Mouse (Mus musculus) Patski (cell line): ENCODE measurements around the gene Trim3. TPM values are rescaled to one million over a fixed set of nuclear protein-coding genes. Genes with fewer than 3 reads are reported as not detected.

Experiments used
- ATAC-seq: fragments of 100-300 bp; one replicate; pipeline ENCODE4 v1.8.0; 2021
- CTCF ChIA-PET: fragments of 350-600 bp; sonication (Branson Sonifier 250); formaldehyde crosslinking; loops from one replicate; lab custom pipeline; 2022; ENCODE audit warnings: inconsistent platforms; lab: Charles Lee
- POLR2A ChIA-PET: fragments of 350-600 bp; sonication (Branson Sonifier 250); formaldehyde crosslinking; loops from one replicate; lab custom pipeline; 2022; ENCODE audit warnings: antibody characterized with exemption, inconsistent platforms; lab: Charles Lee
- DNase-seq: peaks from one replicate; pipeline ENCODE4 v3.0.0-alpha.2; 2011; ENCODE audit warnings: low read depth, low spot score
- H3K27me3 ChIP-seq: fragments of 371-371 bp; one replicate; pipeline ENCODE4 v1.5.1; 2021
- CTCF ChIP-seq: fragments of 100-300 bp; IDR thresholded peaks from one replicate; pipeline ENCODE4 v1.5.1; 2021
- in situ Hi-C: fragments of 300-500 bp; cut with MboI; formaldehyde crosslinking; loops from 3 replicates; pipeline ENCODE4 v1.11.1; 2018; ENCODE audit warnings: low pct_unique_long_range_greater_than_20kb, mixed read lengths
- polyA plus RNA-seq: library from polyadenylated mRNA; unstranded; gene quantifications from one replicate; pipeline ENCODE4 v1.2.3, GENCODE M21; 2021

The Trim3 gene
- polyA plus RNA-seq, 1 experiment from 2014 or later, result 62.0 TPM

DNA sequence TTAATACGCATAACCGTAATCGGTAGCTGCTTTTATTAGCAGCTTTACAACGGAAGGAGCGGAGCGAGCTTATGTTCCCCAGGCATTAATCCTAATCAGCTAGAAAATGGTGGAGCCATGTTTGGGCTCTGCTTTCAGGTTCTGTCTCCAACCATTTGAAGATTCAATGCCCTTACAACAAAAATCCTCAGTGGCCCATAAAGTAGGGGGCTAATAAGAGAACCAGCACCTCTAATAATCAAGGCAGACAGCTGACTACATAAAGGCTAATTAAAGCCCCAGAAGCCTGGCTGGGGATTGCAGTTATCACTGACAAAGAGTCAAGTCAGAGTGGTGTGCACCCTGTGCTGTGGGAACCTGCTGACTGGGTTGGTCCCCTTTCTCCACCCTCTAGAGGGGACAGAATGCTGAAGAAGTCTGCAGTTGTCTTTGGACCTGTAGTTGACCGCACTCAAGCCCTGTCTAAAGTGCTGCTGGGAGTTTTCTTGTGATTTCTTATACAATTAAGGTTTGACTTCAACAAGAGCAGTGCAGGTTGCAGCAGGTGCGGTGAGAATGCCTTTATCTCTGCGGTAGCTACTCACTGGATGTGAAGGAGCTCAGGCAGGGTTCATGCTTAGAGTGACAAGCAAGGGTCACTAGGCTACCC is 1.0 kb upstream of the Trim3 start:
- ChIA-PET CTCF (interaction anchor here (0.9 kb wide), 1 partner anchor 16 kb away, joined by 3 read pairs; the partner anchor contains the start of gene Dnhd1), POLR2A (interaction anchor here (0.7 kb wide), 1 partner anchor 11 kb away, joined by 3 read pairs; no protein-coding TSS in a partner anchor)
- TF ChIP-seq CTCF, result no peak
- H3K27me3 ChIP-seq, result no peaks in the 10 kb centered on the region
- ATAC-seq (no peak), DNase-seq (no peak)
- in situ Hi-C loops, result loop anchor here (25.0 kb wide), 1 partner anchor 247 kb away; the partner anchor contains the start of gene Gm5901

DNA sequence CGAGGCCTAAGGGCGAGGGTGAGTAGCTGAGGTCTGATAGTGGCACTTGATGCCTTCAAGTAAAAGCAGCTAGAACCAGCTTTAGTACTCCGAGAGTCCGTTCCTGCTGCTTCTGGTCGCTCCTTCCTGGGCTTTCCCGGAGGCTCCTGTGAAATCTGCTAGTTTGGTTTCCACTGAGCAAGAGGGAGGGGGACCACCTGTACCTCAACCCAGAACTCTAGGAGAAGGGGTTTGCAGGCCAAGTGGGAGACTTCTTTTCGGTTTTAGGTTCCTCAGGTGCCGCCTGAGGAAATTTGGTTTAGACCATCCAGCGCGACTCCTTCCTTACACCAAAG is 397 bp upstream of the Trim3 start:
- TF ChIP-seq CTCF, result no peak
- ATAC-seq (no peak), DNase-seq (no peak)
- POLR2A ChIA-PET, result interaction anchor here (0.7 kb wide), 1 partner anchor 10 kb away, joined by 3 read pairs; no protein-coding TSS in a partner anchor
- no peaks in the 10 kb centered on the region for H3K27me3 ChIP-seq
- in situ Hi-C loops, result loop anchor here (25.0 kb wide), 1 partner anchor 246 kb away; the partner anchor contains the start of gene Gm5901
- CTCF ChIA-PET, result interaction anchor here (0.5 kb wide), 1 partner anchor 117 kb away, joined by 3 read pairs; no protein-coding TSS in a partner anchor

DNA sequence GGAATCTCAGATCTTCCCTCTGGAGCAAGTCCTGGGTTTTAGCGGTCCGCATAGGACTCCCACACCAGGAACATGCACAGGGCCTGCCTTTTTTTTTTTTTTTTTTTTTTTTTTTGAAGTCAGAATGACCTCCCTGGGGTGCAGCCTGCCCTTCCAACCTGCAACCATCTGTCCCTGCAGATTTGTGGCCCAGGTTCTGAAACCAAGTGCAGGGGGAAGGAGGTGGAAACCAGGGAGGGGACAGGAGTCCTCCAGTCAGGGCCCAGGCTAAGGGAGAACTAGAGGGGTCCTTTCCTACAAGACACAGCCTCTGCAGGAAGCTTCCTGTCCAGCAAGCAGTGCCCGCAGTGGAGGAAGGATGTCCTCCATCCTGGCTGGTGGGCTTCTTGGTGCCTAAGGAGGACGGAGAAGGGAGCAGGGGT is 809 bp downstream of the Trim3 start:
- ATAC-seq (peak; percentile 10), DNase-seq (no peak)
- ChIA-PET CTCF (no interaction called here), POLR2A (interaction anchor here (0.5 kb wide), 1 partner anchor 718 kb away, joined by 3 read pairs; no protein-coding TSS in a partner anchor)
- in situ Hi-C loops, result loop anchor here (25.0 kb wide), 1 partner anchor 245 kb away; the partner anchor contains the start of gene Gm5901
- no peak for TF ChIP-seq CTCF
- no peaks in the 10 kb centered on the region for H3K27me3 ChIP-seq

DNA sequence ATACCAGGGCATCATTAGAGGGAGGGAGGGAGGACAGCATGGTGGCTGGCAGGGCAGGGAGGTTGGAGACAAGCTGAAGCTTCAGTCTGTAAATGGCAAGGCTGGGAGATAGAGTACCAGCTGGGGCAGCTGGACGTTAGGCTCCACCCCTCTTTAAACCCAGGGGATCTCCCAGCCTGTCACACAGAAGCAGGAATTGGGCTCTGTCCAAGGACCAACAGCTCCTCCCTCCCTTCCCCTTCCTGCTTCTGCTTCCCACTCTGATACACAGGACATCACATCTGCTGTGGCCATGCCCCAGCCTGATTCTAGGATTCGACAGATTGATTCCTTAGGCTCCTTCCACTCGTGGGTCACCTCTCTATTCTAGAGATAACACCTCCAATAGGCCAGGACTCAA is 4.7 kb downstream of the Trim3 start:
- in situ Hi-C loops, result loop anchor here (25.0 kb wide), 1 partner anchor 241 kb away; the partner anchor contains the start of gene Gm5901
- ATAC-seq (no peak), DNase-seq (no peak)
- TF ChIP-seq CTCF, result no peak
- H3K27me3 ChIP-seq, result no peaks in the 10 kb centered on the region
- CTCF ChIA-PET, result interaction anchor here (1.1 to 1.4 kb wide), 2 partner anchors 12 to 21 kb away, joined by 3 to 4 read pairs; no protein-coding TSS in a partner anchor
- POLR2A ChIA-PET, result no interaction called here

DNA sequence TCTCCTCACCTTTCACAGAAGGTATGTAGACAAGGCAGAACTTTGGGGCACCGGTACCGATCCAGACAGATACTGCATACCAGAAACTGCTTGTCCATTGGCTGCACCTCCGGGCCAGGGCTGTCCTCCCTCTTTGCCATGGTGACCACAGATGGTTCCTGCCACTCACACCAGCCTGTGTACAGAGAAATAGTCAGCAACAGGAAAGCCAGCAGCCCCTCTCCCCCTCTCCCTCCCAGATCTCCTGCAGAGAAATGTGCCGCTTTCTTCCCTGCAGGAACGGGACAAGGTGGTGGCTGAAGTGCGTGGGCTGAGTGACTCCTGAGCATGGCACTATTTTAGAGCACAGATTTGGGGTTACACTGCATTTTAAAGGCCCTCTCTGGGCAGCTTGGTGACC is 8.0 kb downstream of the Trim3 start:
- ChIA-PET CTCF (no interaction called here), POLR2A (no interaction called here)
- ATAC-seq (no peak), DNase-seq (no peak)
- TF ChIP-seq CTCF, result no peak
- in situ Hi-C loops, result loop anchor here (25.0 kb wide), 1 partner anchor 238 kb away; the partner anchor contains the start of gene Gm5901
- no peaks in the 10 kb centered on the region for H3K27me3 ChIP-seq

DNA sequence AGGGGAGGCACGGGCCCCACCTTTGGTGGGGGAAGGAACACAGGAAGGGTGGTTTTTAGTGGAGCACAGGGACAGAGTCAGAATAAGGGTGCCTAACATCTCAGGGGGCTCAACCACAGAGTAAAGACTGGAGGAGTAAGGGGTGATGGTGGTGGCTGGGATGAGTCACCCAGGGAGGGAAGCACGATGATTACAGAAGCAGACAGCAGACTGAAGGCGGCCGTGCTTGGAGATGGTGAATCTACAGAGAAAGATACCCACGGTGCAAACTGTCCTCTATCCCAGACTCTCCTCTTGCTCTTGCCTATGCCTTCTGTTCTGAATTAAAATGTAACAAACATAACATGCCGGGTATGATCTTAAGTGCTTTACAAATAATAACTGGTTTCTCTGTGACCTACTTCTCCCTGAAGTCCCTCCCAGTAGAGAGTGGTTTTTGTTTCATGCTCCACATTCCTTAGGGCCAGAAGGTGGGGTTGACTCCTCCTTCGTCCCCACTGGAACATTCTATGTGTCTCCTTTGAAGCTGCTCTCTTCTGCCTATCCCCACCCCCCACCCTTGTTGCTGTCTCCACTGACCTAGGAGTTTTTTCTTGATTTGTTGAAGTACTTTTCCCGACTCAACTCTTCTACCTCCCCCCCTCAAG is 11.6 kb downstream of the Trim3 start:
- ATAC-seq (peak; percentile 85), DNase-seq (no peak)
- in situ Hi-C loops, result no loop called here
- CTCF ChIA-PET, result interaction anchor here (1.0 to 1.7 kb wide), 4 partner anchors 8 to 14 kb away, joined by 3 to 4 read pairs (median 4); no protein-coding TSS in a partner anchor
- no peaks in the 10 kb centered on the region for H3K27me3 ChIP-seq
- POLR2A ChIA-PET, result interaction anchor here (1.5 kb wide), 1 partner anchor 14 kb away, joined by 5 read pairs; no protein-coding TSS in a partner anchor
- no peak for TF ChIP-seq CTCF

DNA sequence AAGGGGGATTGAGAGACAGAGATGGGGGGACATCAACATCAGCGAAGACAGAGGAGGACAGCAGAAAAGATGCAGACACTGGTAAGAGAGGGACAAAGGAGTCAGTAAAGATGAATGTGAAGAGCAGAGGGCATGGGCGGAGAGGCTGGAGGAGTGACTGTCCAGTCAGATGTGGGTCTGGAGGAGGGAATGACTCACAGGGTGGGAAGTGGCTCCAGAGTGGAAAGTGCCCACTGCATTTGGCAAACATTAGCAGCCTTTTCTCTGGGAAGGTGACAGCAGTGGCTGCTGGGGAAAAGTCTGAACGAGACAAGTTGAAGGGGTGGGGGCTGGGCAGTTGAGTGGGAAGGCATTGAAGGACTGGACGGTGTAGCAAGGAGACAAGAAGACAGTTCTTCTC is 12.3 kb downstream of the Trim3 start:
- ChIA-PET CTCF (interaction anchor here (1.0 to 1.5 kb wide), 4 partner anchors 9 to 53 kb away, joined by 3 to 4 read pairs (median 3); no protein-coding TSS in a partner anchor), POLR2A (no interaction called here)
- TF ChIP-seq CTCF, result no peak
- ATAC-seq (peak; percentile 44), DNase-seq (no peak)
- in situ Hi-C loops, result no loop called here
- H3K27me3 ChIP-seq, result no peaks in the 10 kb centered on the region

DNA sequence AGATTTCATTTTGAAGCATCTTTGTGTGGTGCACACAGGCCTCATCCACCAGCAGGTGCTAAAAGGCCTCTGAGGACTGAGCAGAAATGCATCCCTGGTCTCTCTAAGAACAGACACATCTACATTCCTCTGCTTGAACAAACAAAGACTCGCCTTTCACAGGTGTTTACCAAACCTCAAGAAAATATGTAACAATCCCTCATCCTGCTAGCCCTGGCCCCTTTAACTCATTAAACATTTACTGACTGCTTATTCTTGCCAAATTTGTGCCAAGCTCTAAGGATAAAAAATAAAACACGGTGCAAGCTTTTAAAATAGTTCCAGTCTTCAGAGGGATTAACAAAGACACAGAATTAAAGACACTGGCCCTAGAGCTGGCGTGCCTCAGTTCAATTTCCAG is 13.7 kb downstream of the Trim3 start:
- DNase-seq, result no peak
- TF ChIP-seq CTCF, result no peak

DNA sequence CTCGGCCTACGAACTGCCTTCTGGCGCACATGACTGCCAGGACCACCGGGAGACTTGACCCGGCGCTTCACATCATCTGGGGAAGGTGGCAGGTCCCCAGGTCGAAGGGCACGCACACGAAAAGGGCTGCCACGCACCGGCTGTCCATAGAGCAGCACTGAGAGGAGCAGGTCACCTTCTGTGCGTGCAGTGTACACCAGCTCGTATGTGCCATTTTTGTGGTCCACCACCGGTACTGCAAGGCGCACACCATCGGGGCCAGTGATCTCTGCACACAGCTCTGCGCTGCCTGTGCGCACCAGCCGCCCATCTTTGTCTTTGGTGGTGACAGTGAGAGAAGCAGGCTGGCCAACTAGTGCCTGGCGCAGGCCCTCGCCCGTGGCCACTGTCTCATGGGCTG is 15.6 kb downstream of the Trim3 start:
- DNase-seq (no peak), ATAC-seq (no peak)
- TF ChIP-seq CTCF, result no peak
- CTCF ChIA-PET, result interaction anchor here (1.6 kb wide), 2 partner anchors 11 to 14 kb away, joined by 3 to 4 read pairs; no protein-coding TSS in a partner anchor
- POLR2A ChIA-PET, result no interaction called here
- no peaks in the 10 kb centered on the region for H3K27me3 ChIP-seq
- in situ Hi-C loops, result no loop called here

More for the DNA sequence above, 13.7 kb downstream of the Trim3 start:
- in situ Hi-C loops, result no loop called here
- ChIA-PET POLR2A (no interaction called here), CTCF (interaction anchor here (1.5 kb wide), 1 partner anchor 26 kb away, joined by 4 read pairs; no protein-coding TSS in a partner anchor)
- no peak for ATAC-seq
- H3K27me3 ChIP-seq, result no peaks in the 10 kb centered on the region

DNA sequence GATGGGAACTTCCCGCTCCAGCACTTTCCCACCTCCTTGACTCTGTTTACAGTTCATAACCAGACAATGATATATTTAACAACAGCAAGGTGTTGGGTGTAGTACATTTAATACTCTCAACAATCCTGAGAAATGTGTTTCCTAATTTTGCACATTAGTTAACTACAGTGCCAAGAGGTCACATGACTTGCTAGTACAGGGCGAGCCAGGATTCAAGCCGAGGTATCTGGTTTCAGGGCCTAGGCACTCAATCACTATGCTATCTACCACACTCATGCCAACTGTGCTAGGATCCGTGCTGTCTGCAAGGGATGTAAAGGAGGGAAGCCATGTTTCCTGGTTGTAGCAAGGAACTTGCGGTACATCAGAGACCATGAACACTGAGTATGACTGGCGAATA is 16.8 kb downstream of the Trim3 start:
- POLR2A ChIA-PET, result no interaction called here
- DNase-seq, result no peak
- CTCF ChIA-PET, result interaction anchor here (1.6 to 1.8 kb wide), 4 partner anchors 9 to 34 kb away, joined by 3 to 5 read pairs (median 4); partner anchors contain the start of gene Dnhd1

More for the DNA sequence above, 16.8 kb downstream of the Trim3 start:
- no peaks in the 10 kb centered on the region for H3K27me3 ChIP-seq
- in situ Hi-C loops, result no loop called here
- no peak for ATAC-seq
- TF ChIP-seq CTCF, result no peak
